Mouse (Mus musculus) left cerebral cortex, postnatal 14 days (tissue): ENCODE results near the gene Klra2. TPM values are rescaled to one million over a fixed set of nuclear protein-coding genes. Genes with fewer than 3 reads are reported as not detected.
A peak's percentile ranks its signal among the peaks of the same experiment; 100 is the strongest.
"Not testable (repeated sequence)": the region's sequence is repeated elsewhere in the genome, so short reads cannot be mapped to it uniquely, and the experiment has no call there.

Experiments used
- DNase-seq, 2 experiments: peaks; one replicate each; pipeline ENCODE4 v3.0.0; 2021 to 2022; ENCODE audit warnings: low spot score in 2 of 2, mixed read lengths in 1 of 2
- intact Hi-C: fragments of 180-260 bp; cut with DNase I; formaldehyde crosslinking; loops from one replicate; pipeline ENCODE4 v1.15.1; 2025
- long read RNA-seq, 2 experiments: library from polyadenylated mRNA; stranded (forward); transcript quantifications; one replicate each; pipeline ENCODE4 v2.0.0; 2021
- total RNA-seq, 2 experiments: library from RNA; stranded (reverse); gene quantifications; 2 replicates each; pipeline ENCODE4 v1.2.3; 2021

Gene Klra2
- under 1 TPM in 1 of 2 experiments, not detected in 1; 0.21 TPM for total RNA-seq
- long read RNA-seq, experiment 1 = 0 reads
- long read RNA-seq, experiment 2 = 0 reads

DNA sequence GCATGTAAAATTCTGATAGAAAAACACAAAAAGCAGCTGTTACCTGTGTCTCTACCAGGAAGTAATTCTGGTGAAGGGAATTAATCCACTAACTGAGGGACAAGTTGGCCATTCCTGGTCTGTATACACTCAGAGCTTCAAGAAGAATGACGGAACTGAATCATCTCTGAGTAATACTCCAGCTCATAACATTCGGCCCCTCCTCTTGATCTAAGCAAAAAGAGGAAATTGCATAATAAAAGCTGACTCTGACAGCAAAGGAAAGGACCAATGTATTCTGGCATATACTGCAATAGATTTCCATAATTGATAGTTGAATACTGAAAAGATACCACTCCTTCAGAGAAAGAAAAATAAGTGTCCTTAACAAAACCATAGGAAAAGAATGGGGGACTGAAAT, at the start of gene Klra2:
Klra2 (minus strand) TSS at position 157 of the 400 bp plus-strand sequence.
- no peak for DNase-seq
- intact Hi-C loops = no loop called here

DNA sequence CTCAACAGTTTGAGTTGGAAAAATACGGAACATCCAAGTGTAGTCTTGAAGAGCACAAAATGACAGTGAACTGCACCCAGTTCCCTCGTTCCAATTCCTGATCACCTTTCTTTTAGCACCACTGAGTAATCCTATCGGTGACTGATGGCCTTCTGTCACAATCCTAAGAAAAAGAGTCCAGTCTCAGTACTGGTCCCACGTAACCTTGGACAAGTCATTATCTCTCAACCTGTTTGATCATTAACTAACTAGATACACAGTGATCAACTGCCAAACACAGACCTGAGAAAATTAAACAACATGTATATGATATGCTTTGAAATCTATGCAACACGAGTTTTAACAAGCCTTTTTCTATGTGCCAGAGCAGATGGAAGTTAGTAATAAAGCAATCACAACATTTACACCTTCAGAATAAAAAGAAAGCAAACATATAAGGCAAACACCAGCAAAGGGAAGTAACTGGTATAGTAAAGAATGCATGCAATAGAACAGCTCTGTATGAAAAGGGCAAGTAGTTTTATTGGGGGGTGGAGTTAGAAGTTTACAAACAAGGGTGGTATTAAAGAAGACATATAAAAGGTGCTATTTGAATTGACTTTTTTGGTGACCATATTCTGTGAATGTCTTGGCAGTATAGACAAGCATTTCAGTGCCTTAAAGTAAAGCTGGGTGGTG, 47.4 kb upstream of the Klra2 start:
- no peak for DNase-seq
- intact Hi-C loops = loop anchor here (2.0 to 5.0 kb wide), 2 partner anchors 16 to 123 kb away; no protein-coding TSS in a partner anchor

DNA sequence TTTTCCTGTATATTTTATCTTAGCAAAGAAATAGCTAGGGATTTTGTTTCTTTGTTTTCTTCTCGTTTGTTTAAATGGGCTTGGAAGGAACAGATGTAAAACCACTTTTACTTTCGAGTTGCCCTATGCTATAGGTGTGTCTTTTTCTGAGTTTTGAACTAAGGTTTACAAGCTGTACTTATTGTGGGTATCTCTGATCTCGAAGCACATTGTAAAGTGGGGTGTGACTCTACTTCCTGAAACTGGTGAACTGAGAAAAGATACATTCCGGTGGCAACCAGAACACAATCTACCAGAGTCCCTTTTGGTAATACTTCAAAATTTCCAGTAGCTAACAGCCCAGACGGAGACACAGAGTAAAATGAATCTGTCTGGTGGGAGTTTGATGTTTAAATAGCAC, 46.8 kb upstream of the Klra2 start:
- no peak for DNase-seq
- intact Hi-C loops = loop anchor here (2.0 to 5.0 kb wide), 2 partner anchors 17 to 123 kb away; no protein-coding TSS in a partner anchor

DNA sequence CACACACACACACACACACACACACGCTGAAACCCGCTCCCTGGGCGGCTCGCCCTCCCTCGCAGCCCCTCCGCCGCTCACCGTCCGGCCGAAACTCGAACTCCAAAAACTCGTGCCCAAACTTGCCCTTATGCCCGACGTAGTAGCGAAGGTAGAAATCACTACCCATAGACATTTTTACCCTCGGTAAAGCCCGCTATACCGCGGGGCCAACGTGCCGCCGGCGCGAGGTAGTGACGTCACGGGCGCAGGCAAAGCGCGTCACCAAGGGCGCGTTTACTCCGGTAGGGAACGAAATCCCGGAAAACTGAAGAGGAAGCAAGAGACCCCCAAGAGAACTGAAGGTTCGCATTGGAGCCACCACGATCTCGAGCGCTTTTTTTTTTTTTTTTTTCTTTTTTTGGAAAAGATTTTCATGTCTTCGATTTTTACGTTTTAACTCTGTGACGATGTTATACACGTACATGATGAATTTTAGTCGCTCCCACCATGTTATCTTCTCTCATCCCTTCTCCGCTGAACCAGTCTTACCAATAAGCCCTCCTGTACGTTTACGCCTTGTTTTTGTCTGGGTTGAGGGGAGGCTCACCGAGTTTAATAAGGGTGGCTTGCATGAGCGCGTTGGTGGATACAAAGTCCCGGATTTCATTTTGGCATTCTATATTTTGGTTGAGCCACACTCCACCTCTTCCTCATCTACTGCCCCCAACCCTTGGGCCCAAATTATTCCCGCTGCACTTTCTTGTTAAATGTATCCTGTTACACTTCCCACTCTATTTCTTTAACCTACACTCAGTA, 46.0 kb upstream of the Klra2 start, which contains the start of gene Magohb:
Magohb (minus strand) TSS at position 254 of the 798 bp plus-strand sequence.
- peak; percentile 80 to 92 for DNase-seq
- intact Hi-C loops = loop anchor here (5.0 kb wide), 1 partner anchor 124 kb away; no protein-coding TSS in a partner anchor

DNA sequence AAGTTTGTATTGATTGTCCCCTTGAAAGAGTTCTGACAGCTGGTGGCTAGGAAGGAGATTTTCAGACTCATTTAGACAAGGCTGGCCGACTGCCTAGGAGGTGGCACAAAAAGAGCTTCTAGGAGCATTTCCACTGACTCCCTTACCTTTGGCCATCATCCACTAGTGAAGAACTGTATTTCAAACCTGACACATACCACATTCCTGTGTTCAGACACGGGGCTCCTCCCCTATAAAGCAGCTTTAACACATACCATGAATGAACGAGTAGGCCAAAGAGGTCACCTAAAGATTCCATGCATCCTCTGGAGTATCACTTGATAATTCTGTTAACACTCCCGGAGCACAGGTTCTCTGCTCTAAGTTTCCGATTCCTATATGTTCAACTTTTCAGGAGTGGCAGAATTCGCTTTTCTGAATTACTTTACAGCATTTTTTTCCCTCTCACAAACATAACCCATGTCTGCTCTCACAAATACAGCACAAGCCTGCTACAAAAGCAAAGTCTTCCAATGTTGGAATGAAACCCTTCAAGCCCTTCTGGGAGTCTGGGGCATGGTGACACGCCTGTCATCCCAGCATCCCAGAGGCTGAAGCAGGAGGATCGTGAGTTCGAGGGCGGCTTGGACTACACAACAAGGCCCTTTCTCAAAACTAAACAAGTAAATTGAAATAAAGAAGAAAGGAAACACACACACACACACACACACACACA, 45.3 kb upstream of the Klra2 start:
- intact Hi-C loops = loop anchor here (5.0 kb wide), 1 partner anchor 125 kb away; no protein-coding TSS in a partner anchor
- peak; percentile 9 to 37 for DNase-seq

DNA sequence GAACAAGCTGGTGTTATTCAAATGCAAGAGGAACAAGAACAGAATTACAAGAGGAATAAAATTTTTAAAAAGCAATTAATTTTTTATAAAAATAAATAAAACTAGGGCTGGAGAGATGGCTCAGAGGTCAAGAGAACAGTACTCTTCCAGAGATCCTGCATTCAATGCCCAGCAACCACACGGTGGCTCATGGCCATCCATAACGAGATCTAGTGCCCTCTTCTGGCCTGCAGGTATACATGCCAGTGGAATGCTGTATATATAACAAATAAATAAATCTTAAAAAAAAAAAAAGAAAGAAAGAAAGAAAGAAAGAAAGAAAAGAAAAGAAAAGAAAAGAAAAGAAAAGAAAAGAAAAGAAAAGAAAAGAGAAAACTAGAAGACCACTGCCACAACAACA, 43.3 kb upstream of the Klra2 start:
- peak; percentile 19 to 35 for DNase-seq
- intact Hi-C loops = loop anchor here (5.0 kb wide), 1 partner anchor 127 kb away; no protein-coding TSS in a partner anchor

DNA sequence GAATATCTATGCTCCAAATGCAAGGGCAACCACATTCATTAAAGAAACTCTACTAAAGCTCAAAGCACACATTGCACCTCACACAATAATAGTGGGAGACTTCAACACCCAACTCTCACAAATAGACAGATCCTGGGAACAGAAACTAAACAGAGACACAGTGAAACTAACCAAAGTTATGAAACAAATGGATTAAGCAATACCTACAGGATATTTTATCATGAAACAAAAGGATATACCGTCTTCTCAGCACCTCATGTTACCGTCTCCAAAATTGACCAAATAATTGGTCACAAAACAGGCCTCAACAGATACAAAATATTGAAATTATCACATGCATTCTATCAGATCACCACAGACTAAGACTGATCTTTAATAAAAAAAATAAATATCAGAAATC, 31.0 kb upstream of the Klra2 start:
- DNase-seq, intact Hi-C loops: not testable (repeated sequence)

DNA sequence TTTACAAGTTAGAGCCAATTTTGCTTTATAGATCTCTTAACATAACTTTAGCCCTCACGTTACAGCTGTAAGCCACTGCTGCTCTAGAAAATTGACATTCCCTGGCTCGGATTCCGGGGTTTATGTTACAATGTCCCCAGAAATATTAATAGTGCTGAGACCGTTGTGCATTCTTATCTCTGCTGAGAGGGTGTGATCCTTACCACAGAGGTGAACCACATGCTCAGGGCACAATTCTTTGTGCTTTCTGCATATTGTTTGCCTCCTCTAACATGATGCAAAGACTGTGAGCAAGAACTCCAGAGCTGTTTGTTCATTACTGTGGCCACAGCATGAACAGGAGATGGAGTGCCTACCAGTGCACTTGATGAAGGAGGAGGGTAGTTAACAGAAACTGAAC, 29.5 kb upstream of the Klra2 start:
- DNase-seq = no peak
- intact Hi-C loops = no loop called here

DNA sequence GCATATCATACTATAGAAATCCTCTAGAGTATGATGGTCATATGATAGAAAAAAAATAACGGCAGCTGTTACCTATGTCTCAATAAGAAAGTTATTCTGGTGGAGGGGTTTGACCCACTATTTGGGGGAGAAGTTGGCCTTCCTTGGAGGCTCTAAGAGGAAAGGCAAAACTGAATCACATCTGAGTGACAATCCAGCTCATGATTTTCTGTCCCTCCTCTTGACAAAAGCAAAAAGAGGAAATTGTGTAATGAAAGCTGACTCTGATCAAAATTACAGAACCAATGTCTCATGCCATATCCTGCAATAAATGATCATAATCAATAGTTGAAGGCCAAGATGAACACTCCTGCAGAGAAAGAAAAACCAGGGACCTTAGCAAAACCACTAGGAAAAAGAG, 25.1 kb upstream of the Klra2 start:
- no peak for DNase-seq

DNA sequence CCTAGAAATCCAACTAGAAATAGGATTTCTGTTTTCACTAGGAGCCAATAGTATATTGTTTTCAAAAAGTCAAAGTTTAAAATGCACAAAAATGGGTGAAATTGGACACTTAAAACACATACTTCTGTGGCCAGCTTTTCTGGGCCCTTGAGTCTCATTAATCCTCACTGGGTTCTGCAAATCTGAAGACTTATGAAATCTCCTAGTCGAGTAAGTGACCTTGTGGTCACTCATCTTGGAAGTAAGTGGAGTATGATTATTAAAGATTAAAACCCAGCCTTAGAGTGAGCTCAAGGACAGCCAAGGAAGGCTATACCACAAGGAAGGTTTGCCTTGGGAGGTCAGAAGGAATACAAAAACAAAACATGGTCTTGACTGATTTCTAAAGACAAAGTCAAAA, 23.1 kb upstream of the Klra2 start:
- no peak for DNase-seq
- intact Hi-C loops = no loop called here

More for the DNA sequence above, 25.1 kb upstream of the Klra2 start:
- intact Hi-C loops = no loop called here

DNA sequence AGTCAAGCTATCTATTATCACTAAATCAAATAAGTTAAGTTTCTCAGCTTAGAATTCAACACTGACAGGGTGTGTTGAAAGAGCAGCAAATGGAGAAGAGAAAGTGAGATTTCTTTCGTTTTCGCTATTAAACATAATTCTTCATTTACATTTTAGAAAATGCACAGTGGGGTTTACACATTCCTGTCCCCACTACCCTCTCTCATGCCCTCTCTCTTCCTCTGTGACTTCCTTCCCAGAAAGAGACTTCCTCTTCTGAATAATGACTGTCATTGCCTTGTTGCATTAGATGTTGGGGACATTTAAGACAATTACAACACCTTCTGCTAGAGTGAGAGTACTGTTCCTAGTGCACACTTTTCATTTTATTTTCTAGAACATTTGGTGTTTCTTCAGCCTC, 22.4 kb upstream of the Klra2 start:
- intact Hi-C loops = no loop called here
- no peak for DNase-seq

DNA sequence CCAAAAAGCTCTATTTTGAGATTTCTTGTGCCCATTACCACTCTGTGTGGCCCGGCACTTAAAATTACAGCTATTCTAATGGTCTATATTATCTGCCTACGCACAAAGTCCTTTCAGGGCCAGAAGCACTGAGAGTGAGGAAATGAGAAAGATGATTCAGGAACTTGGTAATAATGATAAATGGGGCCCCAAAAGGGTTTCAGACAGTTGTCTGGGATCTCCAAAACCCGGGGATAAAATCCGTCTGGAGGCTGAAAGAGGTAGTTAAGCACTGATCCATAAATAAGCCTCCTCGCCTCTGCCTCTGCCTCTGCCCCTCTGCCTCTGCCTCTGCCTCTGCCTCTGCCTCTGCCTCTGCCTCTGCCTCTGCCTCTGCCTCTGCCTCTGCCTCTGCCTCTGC, 17.0 kb upstream of the Klra2 start:
- DNase-seq = no peak
- intact Hi-C loops = no loop called here

DNA sequence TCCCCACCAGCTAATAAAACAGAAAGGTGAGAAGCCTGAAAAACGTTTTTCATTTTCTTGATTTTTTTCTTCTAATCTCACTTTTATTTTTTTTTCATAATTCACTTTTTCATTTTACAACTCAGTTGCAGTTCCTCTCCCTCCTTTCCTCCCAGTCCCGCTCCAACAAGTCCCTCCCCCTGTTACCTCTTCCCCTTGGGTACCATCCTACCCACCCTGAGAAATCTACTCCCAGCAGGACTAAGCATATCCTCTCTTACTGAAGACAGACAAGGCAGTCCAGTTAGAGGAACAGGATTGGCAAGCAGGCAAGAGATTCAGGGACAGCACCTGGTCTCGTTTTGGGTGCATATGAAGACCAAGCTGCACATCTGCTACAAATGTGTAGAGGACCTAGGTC, 15.6 kb upstream of the Klra2 start:
- no peak for DNase-seq
- intact Hi-C loops = no loop called here

DNA sequence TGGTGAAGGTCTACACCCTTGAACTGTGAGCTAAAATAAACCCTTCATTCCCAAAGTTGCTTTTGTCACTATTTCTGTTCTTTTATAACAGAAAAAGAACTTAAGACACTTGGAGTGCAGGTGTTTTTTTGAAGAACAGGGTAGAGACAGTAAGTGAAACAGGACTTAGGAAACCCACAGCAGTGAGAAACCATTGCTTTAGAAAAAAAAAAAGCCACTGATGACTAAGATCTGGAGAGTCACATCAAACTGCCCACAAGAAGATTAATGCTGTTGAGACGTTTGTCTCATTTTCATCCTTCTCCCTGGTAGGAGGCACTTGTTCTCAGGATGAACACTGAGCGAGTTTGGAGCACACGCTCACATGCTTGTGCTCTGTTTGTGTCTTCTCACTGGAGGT, 14.8 kb upstream of the Klra2 start:
- no peak for DNase-seq
- intact Hi-C loops = no loop called here

DNA sequence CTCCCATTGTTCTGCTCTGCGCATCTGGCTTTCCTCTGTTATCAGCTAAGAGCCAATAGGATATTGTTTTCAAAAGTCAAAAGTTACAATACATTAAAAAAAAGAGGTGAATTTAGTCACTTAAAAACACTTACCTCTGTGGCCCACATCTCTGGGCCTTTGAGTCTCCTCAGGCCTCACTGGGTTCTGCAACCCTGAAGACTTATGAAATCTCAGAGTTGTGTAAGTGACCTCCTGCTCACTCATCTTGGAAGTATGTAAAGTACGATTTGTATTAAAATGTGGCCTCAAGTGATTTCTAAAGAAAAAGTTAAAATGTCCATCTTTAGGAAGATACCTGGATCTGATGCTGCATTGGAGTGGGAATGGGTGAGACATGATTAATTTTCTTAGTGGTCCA, 2.1 kb downstream of the Klra2 start:
- intact Hi-C loops = no loop called here

More for the DNA sequence above, 2.1 kb downstream of the Klra2 start:
- DNase-seq = no peak

Other genes starting within 250 kb of the Klra2 start
- gene Magohb, start 45.9 kb upstream of the Klra2 start, total RNA-seq = 10 to 100 TPM; 10.3 to 14.0 TPM
- under 1 TPM; 0.23 to 0.53 TPM for gene Styk1, start 106.2 kb upstream of the Klra2 start, total RNA-seq
- 10 to 100 TPM; 72.4 to 73.6 TPM for gene Ybx3, start 141.1 kb upstream of the Klra2 start, total RNA-seq
- gene 5430401F13Rik, start 239.0 kb upstream of the Klra2 start, total RNA-seq = not detected
- gene Gm6619, start 239.0 kb upstream of the Klra2 start, total RNA-seq = not detected